Mouse (Mus musculus): ENCODE data around the gene Pgpep1l.
"Not testable (repeated sequence)": the region's sequence is repeated elsewhere in the genome, so short reads cannot be mapped to it uniquely, and the experiment has no call there.

DNA sequence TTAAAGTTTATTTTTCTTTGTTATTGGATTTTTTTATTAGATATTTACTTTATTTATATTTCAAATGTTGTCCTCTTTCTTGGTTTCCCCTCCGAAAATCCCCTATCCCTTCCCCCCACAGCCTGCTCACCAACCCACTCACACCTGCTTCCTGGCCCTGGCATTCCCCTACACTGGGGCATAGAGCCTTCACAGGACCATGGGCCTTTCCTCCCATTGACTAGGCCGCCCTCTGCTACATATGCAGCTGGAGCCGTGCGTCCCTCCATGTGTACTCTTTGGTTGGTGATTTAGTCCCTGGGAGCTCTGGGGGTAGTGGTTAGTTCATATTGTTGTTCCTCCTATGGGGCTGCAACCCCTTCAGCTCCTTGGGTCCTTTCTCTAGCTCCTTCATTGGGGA is 24.0 kb upstream of the Pgpep1l start:
- not testable (repeated sequence) for TF ChIP-seq CTCF, EP300 (IDR thresholded peaks at IDR 0.05; ENCODE audit: low read depth)

Data from heart, postnatal 0 days (tissue).